Mouse (Mus musculus) frontal cortex, postnatal 10 days (tissue): ENCODE measurements around the gene Srsf12.
A peak's percentile ranks its signal among the peaks of the same experiment; 100 is the strongest.

ENCODE experiments used
- DNase-seq, 2 experiments: peaks; one replicate each; pipeline ENCODE4 v3.0.0; 2022; ENCODE audit warnings: low spot score in 2 of 2, mixed read lengths in 1 of 2

Srsf12 gene

DNA sequence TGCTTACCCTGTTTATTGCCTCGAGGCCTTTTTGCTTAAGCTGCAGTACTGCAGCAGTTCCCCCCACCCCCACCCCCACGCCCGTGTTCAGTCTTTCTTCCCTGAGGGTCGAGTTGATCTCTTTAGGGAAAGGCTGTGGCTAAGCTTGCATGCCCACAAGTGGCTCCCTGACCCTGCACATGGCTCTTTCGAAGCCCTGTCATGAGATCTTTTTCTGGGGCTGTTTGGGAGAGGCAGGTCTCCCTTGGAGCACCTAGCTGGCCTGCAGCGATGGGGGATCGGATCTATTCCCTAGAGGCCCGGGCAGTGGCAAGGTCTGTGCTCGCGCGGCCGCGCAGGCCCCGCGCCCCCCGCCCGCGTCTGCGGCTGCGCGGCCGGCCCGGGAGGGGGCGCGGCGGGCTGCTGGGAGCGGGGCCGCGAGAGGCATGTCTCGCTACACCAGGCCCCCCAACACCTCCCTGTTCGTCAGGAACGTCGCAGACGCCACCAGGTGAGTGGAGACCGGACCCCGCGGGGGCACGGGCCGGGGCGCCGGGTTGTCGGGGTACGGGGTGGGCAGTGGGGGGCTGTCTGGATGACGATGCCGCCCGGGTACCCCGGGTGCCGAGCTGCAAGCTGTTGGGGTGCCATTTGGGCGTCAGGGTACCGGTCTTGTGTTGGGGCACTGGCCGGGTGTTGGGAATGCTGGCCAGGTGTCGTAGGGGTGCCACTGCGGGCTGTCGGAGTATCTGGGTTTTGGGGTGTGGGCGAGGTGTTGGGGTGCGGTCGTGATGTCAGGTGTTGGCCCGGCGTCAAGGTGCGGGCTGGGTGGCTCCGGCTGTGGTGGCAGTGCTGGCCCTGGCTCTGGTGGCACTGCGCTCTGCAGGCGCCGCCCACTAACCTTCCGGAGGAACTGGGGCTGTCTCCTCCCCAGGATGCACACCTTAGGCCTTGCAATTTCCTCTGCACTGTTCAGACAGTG, at the start of gene Srsf12:
Srsf12 (plus strand) TSS at position 111 of the 961 bp plus-strand sequence.
- peak in 1 of 2 experiments; percentile 48 for DNase-seq

DNA sequence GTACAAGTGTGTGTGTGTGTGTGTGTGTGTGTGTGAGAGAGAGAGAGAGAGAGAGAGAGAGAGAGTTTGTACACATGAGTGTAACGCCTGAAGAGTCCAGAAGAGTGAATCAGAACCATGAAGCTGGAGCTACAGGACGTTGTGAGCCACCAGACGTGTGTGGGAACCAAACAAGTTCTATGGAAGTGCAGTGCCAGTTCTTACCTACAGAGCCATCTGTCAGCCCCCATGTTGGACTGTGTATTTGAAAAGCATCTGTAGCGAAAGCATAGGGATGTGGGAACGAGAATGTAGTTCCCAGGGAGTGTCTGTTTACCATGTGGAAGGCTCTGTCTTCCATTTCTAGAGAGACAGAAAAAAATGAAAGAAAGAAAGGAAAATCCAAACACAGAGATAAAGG, 25.3 kb upstream of the Srsf12 start:
- DNase-seq, result no peak

DNA sequence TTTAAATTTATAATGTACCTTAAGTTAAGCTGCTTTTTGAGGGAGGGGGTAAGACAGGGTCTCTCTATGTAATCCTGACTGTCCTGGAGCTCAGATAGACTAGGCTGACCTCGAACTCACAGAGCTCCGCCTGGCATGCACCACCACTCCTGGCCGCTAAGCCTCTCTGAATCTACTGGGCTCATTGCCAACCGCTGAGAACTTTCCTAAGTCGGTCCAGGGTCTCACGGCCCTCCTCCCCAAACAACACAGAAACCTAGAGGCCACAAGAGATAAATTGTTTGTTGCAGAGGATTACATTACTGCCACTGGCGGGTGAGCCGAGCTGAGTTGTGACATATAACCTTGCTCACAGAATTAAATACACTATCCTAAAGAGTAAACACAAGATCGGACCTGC, 20.6 kb upstream of the Srsf12 start:
- peak in 1 of 2 experiments; percentile 31 for DNase-seq

DNA sequence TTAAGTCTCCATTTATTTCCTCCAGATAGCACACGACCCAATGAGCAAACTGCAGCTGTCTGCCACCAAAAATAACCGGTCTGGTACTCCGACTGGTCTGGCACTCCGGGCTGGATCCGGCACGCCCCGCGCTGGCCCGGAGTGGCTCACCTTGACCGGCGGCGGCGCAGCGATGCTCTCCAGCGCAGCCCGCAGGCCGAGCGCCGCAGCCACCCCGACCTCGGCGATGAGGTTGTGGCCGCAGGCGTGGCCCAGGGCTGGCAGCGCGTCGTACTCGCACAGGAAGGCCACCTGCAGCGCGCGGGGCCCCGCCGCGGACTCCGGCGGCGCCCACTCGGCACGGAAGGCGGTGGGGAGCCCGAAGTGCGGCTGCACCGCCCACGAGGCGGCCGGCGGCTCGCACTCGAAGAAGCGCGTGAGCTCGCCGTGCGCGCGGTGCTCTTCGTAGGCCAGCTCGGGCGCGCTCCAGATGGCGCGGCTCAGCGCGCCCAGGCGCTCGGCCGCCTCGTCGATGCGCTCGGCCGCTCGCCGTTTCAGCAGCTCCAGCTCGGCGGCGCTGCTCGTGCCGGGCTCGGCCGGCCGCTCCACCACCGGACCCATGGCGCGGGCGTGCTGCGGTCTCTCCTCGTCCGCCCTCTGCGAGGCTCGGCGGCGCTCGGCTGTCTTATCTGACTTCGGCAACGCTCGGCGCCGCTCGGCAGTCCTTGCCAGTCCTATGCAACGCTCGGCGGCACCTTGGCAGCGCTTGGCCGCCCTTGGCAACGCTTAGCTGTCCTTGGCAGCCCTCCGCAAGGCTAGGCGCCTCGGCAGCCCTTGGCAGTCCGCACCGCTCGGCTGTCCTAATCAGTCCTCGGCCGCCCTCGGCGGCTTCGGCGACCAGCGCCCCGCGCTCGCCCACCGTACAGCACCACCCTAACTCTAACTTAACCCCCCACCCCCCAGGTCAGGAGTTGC, 19.7 kb upstream of the Srsf12 start:
- peak; percentile 83 to 87 for DNase-seq

DNA sequence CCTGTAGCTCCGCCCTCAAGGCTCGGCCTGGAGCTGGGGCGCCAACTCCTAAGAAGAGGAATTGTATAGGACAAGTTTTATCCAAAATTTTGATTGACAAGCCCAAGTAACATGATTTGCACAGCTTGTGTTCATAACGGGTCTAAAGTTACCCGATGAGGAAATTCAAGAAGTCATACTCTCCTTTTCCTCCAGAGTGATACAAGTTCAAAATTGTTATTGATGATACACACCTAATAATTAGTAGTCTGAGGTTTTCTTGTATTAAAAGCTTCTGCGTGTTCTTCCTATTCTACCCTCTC, 19.1 kb upstream of the Srsf12 start, which contains the start of gene Pm20d2:
Pm20d2 (minus strand) TSS at position 3 of the 302 bp plus-strand sequence.
- DNase-seq, result no peak

DNA sequence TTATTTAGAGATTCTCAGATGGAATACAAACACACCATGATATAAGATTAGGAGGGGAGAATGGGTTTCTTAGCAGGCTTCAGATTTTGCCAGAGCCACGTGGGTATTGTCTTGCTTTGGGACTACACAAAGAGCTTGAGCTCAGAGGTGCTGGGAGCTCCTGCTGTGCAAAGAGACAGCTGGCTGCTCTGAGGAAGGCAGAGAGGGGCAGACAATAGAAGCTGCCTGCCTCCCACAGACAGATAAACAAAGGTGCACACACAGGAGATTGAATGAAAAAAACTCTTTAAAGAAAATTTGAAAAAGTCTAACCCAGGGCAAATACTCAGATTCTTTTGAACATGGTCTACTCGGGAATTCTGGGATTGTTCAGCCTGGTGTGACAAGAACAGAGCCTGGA, 10.7 kb upstream of the Srsf12 start:
- no peak for DNase-seq

DNA sequence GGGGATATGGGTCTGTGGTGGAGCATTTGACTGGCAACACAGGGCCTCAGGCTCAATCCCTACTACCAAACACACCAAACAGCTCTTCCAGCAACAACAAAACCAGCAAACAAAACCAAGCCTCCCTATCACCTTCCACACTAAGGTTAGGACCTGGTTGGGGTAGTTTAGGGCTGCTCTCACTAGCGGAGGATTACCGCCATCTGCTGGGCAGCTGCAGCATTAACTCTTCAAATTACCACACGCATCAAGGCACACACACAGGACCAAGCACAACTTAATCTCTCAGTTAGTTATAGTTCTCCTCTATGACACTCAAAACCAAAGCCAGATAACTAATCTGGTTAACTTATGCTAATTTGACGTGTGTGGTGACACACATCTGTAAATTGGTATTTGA, 4.1 kb upstream of the Srsf12 start:
- DNase-seq, result peak in 1 of 2 experiments; percentile 34

DNA sequence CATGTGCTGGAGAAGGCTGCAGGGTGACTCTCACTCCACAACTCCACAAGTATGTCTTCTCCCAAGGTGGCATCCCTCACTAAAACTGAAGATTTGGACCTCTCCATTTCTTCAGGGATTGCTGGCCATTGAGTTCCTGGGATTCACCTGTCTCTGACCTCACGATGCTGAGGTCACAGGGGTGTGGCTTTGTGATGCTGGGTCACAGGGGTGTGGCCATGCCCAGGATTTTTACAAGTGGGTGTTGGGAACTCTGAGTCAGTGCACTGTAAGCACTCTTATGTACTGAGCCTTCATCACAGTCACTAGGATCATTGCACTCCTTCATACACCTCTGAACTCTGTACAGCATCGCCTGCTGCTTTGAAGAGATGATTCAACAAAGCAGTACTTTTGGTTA, 1.2 kb upstream of the Srsf12 start:
- DNase-seq, result no peak

DNA sequence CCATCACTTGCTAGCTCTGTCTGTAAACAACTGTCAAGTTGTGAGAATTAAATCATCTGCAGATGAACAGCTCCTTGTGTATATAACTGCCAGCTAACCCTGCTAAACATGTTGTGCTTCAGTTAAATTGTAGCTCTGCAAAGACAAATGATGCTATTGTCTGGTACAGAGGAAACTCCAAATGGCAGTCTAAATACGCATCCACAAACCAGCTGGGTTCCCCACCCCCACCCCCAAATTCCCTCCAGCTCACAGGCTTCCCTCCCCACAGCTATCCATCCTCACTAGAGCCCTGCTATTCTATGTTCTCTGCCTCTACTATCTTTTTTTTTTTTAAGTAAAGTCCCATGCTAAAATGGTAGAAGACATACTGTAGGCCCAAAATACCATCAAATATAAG, 13.1 kb downstream of the Srsf12 start:
- DNase-seq, result no peak

DNA sequence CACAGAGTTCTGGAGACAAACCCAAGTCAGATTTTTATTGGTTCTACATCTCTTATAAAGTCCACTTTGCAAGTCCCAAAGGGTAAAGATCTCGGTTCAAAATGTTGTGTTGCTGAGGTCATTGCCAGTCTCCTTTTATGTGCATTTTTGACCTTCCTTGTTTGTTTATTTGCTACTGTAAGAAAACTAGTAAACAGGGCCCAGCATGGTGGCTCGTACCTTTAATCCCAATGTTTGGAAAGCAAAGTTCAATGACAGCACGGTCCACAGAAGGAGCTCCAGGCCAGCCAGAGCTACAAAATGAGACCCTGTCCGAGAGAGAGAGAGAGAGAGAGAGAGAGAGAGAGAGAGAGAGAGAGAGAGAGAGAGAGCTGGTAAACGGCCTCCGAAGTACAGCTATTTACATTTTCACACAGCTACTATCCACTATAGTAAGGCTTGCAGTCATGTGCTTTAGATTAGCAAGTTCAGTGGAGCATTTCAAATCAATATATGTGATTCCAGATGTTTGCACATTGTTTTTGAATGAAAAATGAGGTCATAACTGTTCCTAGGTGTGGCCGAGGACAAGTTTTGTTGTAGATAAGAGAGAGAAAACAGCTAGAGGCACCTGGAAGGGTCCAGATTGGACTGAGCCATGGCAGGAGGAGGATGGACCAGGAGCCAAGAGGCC, 15.3 kb downstream of the Srsf12 start:
- no peak for DNase-seq

DNA sequence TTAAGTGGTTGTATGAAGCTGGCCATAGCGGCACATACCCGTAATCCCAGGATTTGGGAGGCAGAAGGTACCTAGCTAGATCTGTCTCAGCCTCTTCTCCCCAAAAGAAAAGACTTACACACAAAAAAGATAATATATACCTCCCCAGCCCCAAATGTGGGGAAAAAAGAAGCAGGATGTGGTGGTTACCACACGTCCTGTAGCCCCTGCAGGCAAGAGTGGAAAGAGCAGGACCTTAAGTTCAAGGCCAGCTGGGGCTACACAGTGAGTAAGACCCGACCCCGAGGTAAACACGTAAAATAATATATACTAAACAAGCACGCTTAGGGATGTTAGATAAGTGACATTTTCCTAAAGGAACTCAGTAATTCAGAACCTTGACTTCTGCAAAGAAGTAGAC, 18.4 kb downstream of the Srsf12 start:
- no peak for DNase-seq

DNA sequence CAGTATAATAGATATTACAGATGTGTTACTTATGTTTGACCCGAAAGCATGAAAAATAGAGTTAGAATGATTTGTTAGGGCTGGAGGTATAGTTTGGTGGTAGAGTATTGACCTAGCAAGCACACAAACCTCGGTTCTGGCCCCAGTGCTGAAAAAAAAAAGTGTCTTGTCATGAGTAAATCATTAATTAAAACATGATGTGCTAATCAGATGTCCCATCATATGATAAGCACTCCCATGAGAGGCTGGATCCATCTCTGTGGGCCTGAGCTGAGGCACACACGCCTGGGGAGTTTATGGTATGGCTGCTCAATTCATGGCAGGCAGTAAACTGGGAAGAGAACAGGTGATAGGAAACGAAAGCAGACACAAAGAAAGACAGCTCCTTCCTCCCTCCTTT, 20.8 kb downstream of the Srsf12 start:
- no peak for DNase-seq

DNA sequence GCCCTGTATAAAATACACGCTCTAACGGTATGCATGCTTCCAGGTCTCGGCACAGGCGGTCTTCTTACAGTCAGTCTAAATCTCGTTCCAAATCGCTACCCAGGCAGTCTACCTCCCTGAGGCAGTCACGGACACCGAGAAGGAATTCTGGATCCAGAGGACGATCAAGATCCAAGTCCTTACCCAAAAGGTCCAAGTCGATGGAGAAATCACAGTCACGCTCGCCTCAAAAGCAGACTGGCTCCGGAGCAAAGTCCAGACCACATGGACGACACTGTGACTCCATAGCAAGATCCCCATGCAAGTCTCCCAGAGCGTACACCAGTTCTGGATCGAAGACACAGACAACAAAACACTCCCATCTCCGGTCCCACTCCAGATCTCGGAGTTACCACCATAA, 22.1 kb downstream of the Srsf12 start:
- no peak for DNase-seq

DNA sequence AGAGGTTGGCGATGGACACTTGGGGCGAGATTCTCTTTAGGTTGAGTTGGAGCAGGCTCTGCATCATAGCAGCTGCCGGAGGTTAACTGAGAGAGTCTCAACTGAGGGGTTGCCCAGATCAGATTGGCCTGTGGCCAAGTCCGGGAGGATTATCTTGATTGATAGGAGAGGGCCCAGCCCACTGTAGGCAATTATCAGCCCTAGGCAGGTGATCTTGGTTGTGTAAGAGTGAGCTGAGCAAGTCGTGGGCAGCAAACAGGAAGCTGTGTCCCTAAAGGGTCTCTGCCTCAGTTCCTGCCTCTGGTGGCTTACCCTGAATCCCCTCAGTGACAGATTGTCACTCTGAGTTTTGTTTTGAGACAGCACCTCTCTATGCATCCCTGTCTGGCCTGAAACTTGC, 33.7 kb downstream of the Srsf12 start:
- DNase-seq, result no peak

DNA sequence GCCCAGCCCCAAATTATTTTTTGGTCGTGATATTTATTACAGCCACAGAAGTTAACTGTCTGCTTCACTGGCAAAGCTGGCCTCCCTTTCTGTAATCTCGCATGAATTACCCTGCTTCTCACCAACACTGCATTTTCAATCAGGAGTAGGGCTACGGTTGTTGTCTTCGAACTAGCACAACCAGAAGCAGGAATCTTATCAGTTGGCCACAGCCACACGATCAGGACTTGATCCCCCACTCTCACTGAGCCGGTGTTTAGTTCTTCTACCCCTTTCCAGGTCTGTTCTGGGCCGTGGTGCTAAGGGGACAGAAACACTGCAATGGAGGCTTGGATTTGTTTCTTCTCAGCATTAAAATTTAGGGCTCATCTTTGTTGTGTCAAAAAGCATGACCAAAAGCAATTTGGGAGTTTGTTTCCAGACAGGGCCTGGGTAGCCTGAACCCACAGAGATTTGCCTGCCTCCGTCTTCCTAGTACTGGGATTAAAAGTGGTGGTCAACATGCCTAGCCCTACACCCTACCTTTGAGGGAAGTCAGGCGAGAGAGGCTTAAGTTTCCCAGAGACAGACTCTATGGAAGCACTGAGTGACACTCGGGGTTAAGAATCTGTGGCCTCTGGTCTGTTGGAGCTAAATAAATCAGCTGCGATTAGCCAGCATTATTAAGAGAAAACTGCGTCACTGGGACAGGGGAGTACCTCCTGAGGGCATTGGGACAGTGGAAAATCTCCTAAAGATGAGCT, 34.4 kb downstream of the Srsf12 start:
- DNase-seq, result no peak

DNA sequence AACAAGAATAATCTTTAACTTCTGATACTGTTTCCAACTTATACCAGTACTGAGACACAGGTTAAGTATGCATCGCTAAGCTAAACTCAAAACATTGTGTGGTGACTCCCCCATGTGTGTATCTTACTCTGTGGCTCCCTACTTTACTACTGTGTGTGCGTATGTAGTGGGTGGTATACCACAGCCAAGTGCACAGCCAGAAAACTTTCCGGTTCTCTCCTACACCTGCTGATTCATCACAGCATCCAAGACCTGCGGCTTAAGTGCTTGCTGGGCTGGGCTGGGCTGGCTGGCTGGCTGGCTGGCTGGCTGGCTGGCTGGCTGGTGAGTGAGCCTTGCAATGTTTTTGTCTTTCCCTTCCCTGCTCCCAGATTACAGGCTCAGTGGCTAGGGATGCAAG, 35.1 kb downstream of the Srsf12 start:
- no peak for DNase-seq

DNA sequence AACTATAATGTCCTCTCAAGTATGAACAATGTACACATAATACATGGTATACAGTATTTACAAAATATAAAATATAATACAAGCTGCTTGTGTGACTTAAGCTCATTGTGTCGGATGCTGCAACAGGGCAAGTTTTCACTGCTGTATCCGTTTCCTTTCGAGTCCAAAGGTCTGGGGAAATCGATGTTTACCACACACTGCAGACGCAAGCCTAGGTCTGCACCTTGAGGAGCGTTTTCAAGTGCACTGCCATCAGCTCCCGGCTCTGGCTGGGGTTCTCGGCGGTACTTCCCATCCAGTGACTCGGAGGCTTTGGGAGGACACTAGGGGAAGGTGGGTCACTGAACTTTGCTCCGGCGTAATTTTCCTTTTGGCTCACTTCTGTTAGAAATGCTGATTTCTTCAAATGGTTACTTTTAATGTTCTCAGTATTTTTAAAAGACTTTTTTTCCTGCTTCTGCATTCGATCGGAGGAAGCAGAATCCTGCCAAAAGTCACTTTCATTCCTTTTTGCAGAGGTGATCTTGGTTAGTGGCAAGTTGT, 37.1 kb downstream of the Srsf12 start:
- DNase-seq, result no peak

DNA sequence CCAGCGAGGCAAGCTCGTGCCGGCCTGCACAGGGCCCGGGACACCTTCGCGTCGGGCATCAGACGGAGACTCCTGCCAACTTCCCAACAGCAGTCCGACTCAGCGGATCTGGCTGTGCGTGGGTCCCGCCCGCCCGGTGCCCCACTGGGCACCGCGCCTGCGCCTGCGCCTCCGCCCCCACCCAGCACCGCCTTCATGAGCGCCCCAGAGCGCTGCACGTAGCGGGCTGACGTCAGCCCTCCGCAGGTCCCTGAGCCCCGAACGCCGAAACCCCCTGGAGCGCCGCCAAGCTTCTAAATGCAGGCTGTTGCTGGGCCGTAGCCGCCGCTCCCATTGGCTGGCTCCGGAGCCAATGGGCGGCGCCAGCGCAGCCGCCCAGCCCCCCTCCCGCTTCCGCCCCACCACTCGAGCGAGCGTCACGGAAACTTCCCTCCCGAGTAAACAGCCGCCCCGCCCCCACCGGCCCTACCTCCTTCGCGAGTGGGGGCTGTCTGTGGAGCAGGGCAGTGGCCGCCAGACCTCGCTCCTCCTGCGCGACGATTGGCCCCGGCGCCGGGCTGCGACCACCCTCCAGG, 38.8 kb downstream of the Srsf12 start:
- peak; percentile 98 to 99 for DNase-seq

DNA sequence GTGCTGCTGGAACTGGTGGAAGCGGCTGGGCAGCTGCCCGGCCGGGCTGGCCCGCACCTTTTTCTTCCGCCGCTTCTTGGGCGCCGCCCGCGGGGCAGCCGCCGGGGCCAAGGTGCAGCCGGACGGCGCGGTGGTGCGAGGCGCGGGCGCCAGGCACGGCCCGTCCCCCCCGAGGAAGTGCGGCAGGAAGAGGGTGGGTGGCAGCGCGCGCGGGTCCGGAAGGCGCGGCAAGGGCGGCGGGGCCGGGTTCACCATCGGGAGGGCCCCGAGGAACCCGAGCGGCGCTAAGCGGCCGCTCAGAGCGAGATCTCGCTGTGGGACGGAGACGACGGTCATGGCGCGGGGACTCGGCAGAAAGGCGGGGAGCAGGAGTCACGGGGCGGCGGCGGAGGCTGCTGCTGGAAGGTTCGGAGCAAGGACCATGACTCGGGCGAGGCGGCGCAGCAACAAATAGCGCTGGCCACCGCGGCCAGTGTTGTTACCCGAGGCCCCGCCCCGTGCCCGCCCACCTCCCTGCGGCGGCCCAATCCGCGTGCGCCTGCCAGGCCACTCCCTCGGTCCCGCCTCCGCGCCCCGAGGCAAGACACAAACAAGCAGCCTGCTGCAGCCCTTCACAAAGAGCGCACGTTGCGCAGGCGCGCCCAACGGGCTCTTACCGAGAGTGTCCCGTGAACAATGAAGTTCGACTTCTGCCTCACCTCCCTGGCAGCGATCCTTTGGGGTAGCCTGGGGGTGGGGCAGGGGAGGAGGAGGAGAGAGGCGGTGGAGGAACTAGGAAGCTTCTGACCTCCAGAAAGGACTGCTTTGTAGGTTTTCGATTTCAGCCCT, 39.5 kb downstream of the Srsf12 start:
- DNase-seq, result peak; percentile 98

DNA sequence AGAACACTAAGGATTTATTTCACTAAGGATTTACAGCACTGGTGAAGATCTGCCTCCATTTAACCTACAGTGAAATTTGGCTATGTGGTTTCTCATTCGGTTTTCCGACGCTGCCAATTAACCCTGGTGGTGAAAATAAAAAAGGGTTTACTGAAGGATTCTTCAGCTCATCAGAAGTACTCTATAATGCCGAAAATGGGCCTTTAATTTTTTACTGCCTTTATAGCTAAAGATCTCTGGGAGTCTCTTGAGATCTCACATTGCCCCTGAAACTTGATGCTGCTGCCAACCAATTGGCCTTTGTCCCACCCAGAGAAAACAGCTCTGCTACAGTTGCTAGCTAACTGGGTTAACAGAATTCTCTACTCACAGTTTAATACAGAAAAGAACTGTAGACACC, 40.1 kb downstream of the Srsf12 start:
- DNase-seq, result no peak
